Mouse (Mus musculus) midbrain, embryonic 12.5 days (tissue): ENCODE results near the gene Gm20547. TPM values are rescaled to one million over a fixed set of nuclear protein-coding genes. Genes with fewer than 3 reads are reported as not detected.
"Not testable (repeated sequence)": the region's sequence is repeated elsewhere in the genome, so short reads cannot be mapped to it uniquely, and the experiment has no call there.

ENCODE experiments used
- ATAC-seq: fragments of 200-750 bp; cut with Nextera tagmentation; 2 replicates; pipeline ENCODE4 v1.8.0; 2017; ENCODE audit warnings: low read depth, moderate TSS enrichment, moderate library complexity; ENCODE audit not compliant: low FRiP score
- H3K27ac ChIP-seq: fragments of 300-500 bp; sonication (generic); replicated peaks from 2 replicates; pipeline ENCODE4 v1.5.1; 2016; ENCODE audit warnings: mild to moderate bottlenecking
- H3K27me3 ChIP-seq: fragments of 300-500 bp; sonication (generic); 2 replicates; pipeline ENCODE4 v1.6.1; 2016; ENCODE audit warnings: mild to moderate bottlenecking
- H3K36me3 ChIP-seq: fragments of 300-500 bp; sonication (generic); 2 replicates; pipeline ENCODE4 v1.6.1; 2016
- H3K4me1 ChIP-seq: fragments of 300-500 bp; sonication (generic); 2 replicates; pipeline ENCODE4 v1.6.1; 2016
- H3K4me2 ChIP-seq: fragments of 300-500 bp; sonication (generic); replicated peaks from 2 replicates; pipeline ENCODE4 v1.6.1; 2016; ENCODE audit warnings: mild to moderate bottlenecking, moderate library complexity
- H3K4me3 ChIP-seq: fragments of 300-500 bp; sonication (generic); 2 replicates; pipeline ENCODE4 v1.5.1; 2016; ENCODE audit warnings: mild to moderate bottlenecking
- H3K9ac ChIP-seq: fragments of 300-500 bp; sonication (generic); replicated peaks from 2 replicates; pipeline ENCODE4 v1.6.1; 2016; ENCODE audit warnings: mild to moderate bottlenecking, moderate library complexity
- H3K9me3 ChIP-seq: fragments of 300-500 bp; sonication (generic); 2 replicates; pipeline ENCODE4 v1.6.1; 2016; ENCODE audit warnings: mild to moderate bottlenecking
- WGBS: fragments of 180-500 bp; shearing (Covaris S2); methylation state at CpG from one replicate; pipeline ENCODE4 v1.1.7; 2016; 5-methylcytosine and 5-hydroxymethylcytosine counted together
- microRNA-seq: library from miRNA; unstranded; fragments of <30 nt; microRNA quantifications from one replicate; pipeline ENCODE4, GENCODE M21; 2017
- polyA plus RNA-seq: library from polyadenylated mRNA; unstranded; fragments of >200 nt; fragmentation: Nextera tagmentation; extraction: Ambion mirVana; gene quantifications from 2 replicates; pipeline ENCODE4 v1.2.1, GENCODE M21; 2016

Gm20547 gene
- polyA plus RNA-seq, 1 experiment from 2014 or later, result not detected

- H3K9me3 ChIP-seq, result no peaks in the 10 kb centered on the region
- no peak overlapping the region for H3K27ac ChIP-seq
- H3K9ac ChIP-seq, result no peak overlapping the region
- WGBS, result 76% methylated on average over 15 of the region's 15 CpGs
- ATAC-seq, result no peak
- H3K36me3 ChIP-seq, result no peaks in the 10 kb centered on the region
- H3K27me3 ChIP-seq, result no peaks in the 10 kb centered on the region
- no peak overlapping the region for H3K4me2 ChIP-seq
- no peaks in the 10 kb centered on the region for H3K4me1 ChIP-seq
- no peak overlapping the region for H3K4me3 ChIP-seq
These were observed 70.6 kb downstream of the Gm20547 start for GRCm38 (mm10) chr17:34811275-34811674.

GRCm38 (mm10) chr17:34810811-34811210 is 71.0 kb downstream of the Gm20547 start:
- not testable (repeated sequence) for H3K27me3 ChIP-seq, H3K9me3 ChIP-seq, ATAC-seq, H3K4me3 ChIP-seq, H3K4me2 ChIP-seq, H3K27ac ChIP-seq, H3K9ac ChIP-seq, H3K4me1 ChIP-seq, H3K36me3 ChIP-seq
- 80% methylated on average over 8 of the region's 8 CpGs for WGBS

- H3K27ac ChIP-seq, H3K36me3 ChIP-seq, H3K9me3 ChIP-seq, H3K4me1 ChIP-seq, H3K27me3 ChIP-seq, ATAC-seq, H3K4me2 ChIP-seq, H3K4me3 ChIP-seq, H3K9ac ChIP-seq: not testable (repeated sequence)
- WGBS, result 86% methylated on average over 5 of the region's 5 CpGs
These were observed 71.4 kb downstream of the Gm20547 start for GRCm38 (mm10) chr17:34810411-34810810.

- Histone ChIP-seq H3K4me3 (no peak overlapping the region), H3K9me3 (peaks cover 8% of the 10 kb centered on the region), H3K4me2 (no peak overlapping the region), H3K36me3 (no peaks in the 10 kb centered on the region), H3K27ac (no peak overlapping the region), H3K27me3 (no peaks in the 10 kb centered on the region), H3K4me1 (no peaks in the 10 kb centered on the region), H3K9ac (no peak overlapping the region)
- WGBS, result 83% methylated on average over 6 of the region's 6 CpGs
- no peak for ATAC-seq
These were observed 73.1 kb downstream of the Gm20547 start for GRCm38 (mm10) chr17:34808599-34809205.

GRCm38 (mm10) chr17:34807176-34807575 is 74.7 kb downstream of the Gm20547 start:
- ATAC-seq, result no peak
- Histone ChIP-seq H3K27ac (no peak overlapping the region), H3K36me3 (no peaks in the 10 kb centered on the region), H3K4me1 (no peaks in the 10 kb centered on the region), H3K4me2 (no peak overlapping the region), H3K4me3 (no peak overlapping the region), H3K9me3 (peaks cover 8% of the 10 kb centered on the region), H3K9ac (no peak overlapping the region), H3K27me3 (no peaks in the 10 kb centered on the region)
- 67% methylated on average over 3 of the region's 3 CpGs for WGBS

Small RNAs within 50 kb of the gene (microRNA-seq; reads per million reads assigned to microRNA genes)
- 1.9 reads per million for gene Mir6970
- 1.9 reads per million for gene Mir6971
- not detected for gene Mir6972

Other genes with a start within 250 kb of the Gm20547 start
- 16.4 and 18.1 TPM in 2 replicates for gene Fkbpl, start 237.3 kb downstream of the Gm20547 start, polyA plus RNA-seq
- gene Atf6b, start 234.9 kb downstream of the Gm20547 start, polyA plus RNA-seq, result 116 and 121 TPM in 2 replicates
- gene Tnxb, start 211.5 kb downstream of the Gm20547 start, polyA plus RNA-seq, result 0.04 and 0.05 TPM in 2 replicates
- gene C4b, start 138.2 kb downstream of the Gm20547 start, polyA plus RNA-seq, result 0.05 and 0.11 TPM in 2 replicates
- not detected in 2 replicates for gene Cyp21a1, start 77.5 kb downstream of the Gm20547 start, polyA plus RNA-seq
- gene Stk19, start 45.1 kb downstream of the Gm20547 start, polyA plus RNA-seq, result 26.1 and 30.8 TPM in 2 replicates
- gene Dxo, start 45.0 kb downstream of the Gm20547 start, polyA plus RNA-seq, result 72.7 and 73.4 TPM in 2 replicates
- gene Skiv2l, start 31.8 kb downstream of the Gm20547 start, polyA plus RNA-seq, result 67.4 and 71.5 TPM in 2 replicates
- 114 TPM in 2 replicates for gene Nelfe, start 31.7 kb downstream of the Gm20547 start, polyA plus RNA-seq
- gene Cfb, start 19.5 kb downstream of the Gm20547 start, polyA plus RNA-seq, result 3.3 and 3.5 TPM in 2 replicates
- gene Zbtb12, start 2.6 kb downstream of the Gm20547 start, polyA plus RNA-seq, result 11.4 and 15.1 TPM in 2 replicates
- 0.86 and 2.1 TPM in 2 replicates for gene C2, start 16.2 kb upstream of the Gm20547 start, polyA plus RNA-seq
- 113 and 120 TPM in 2 replicates for gene Ehmt2, start 16.4 kb upstream of the Gm20547 start, polyA plus RNA-seq
- gene Slc44a4, start 32.4 kb upstream of the Gm20547 start, polyA plus RNA-seq, result 0.08 and 0.13 TPM in 2 replicates
- 20.4 and 20.7 TPM in 2 replicates for gene Neu1, start 49.2 kb upstream of the Gm20547 start, polyA plus RNA-seq
- gene Hspa1b, start 77.2 kb upstream of the Gm20547 start, polyA plus RNA-seq, result 0.22 TPM in 1 of 2 replicates, not detected in the other
- gene Gm20481, start 87.9 kb upstream of the Gm20547 start, polyA plus RNA-seq, result not detected in 2 replicates
- gene Hspa1a, start 90.1 kb upstream of the Gm20547 start, polyA plus RNA-seq, result 2.3 and 2.8 TPM in 2 replicates
- gene Hspa1l, start 90.7 kb upstream of the Gm20547 start, polyA plus RNA-seq, result 1.1 and 1.7 TPM in 2 replicates
- gene Lsm2, start 99.8 kb upstream of the Gm20547 start, polyA plus RNA-seq, result 188 and 202 TPM in 2 replicates
- 139 and 142 TPM in 2 replicates for gene Vars, start 118.9 kb upstream of the Gm20547 start, polyA plus RNA-seq
- 0.14 and 0.23 TPM in 2 replicates for gene Vwa7, start 134.5 kb upstream of the Gm20547 start, polyA plus RNA-seq
- gene Sapcd1, start 146.0 kb upstream of the Gm20547 start, polyA plus RNA-seq, result 5.2 and 6.8 TPM in 2 replicates
- gene Msh5, start 164.7 kb upstream of the Gm20547 start, polyA plus RNA-seq, result 6.9 and 7.6 TPM in 2 replicates
- 145 and 165 TPM in 2 replicates for gene Clic1, start 167.9 kb upstream of the Gm20547 start, polyA plus RNA-seq
- gene Ddah2, start 177.0 kb upstream of the Gm20547 start, polyA plus RNA-seq, result 595 and 615 TPM in 2 replicates
- not detected in 2 replicates for gene Ly6g6c, start 183.3 kb upstream of the Gm20547 start, polyA plus RNA-seq
- 0.52 and 0.93 TPM in 2 replicates for gene Mpig6b, start 184.1 kb upstream of the Gm20547 start, polyA plus RNA-seq
- gene Ly6g6e, start 194.9 kb upstream of the Gm20547 start, polyA plus RNA-seq, result 0.24 TPM in 1 of 2 replicates, not detected in the other
- 1.1 and 1.7 TPM in 2 replicates for gene Ly6g6d, start 196.0 kb upstream of the Gm20547 start, polyA plus RNA-seq
- 0.47 TPM in 2 replicates for gene Ly6g6f, start 203.6 kb upstream of the Gm20547 start, polyA plus RNA-seq
- 69.0 and 72.3 TPM in 2 replicates for gene Abhd16a, start 207.2 kb upstream of the Gm20547 start, polyA plus RNA-seq
- gene Ly6g5c, start 226.2 kb upstream of the Gm20547 start, polyA plus RNA-seq, result not detected in 2 replicates
- 1.0 and 1.5 TPM in 2 replicates for gene Ly6g5b, start 233.4 kb upstream of the Gm20547 start, polyA plus RNA-seq
- gene Gpank1, start 239.4 kb upstream of the Gm20547 start, polyA plus RNA-seq, result 22.2 and 26.4 TPM in 2 replicates
- 279 TPM in 2 replicates for gene Csnk2b, start 240.0 kb upstream of the Gm20547 start, polyA plus RNA-seq
- gene D17H6S53E, start 244.3 kb upstream of the Gm20547 start, polyA plus RNA-seq, result 8.0 and 9.1 TPM in 2 replicates